Mouse (Mus musculus) CD4-positive, CD25-positive, alpha-beta regulatory T cell, adult 4 months (primary cell): ENCODE results near the gene Per2. TPM values are rescaled to one million over a fixed set of nuclear protein-coding genes. Genes with fewer than 3 reads are reported as not detected.

Experiments
- ATAC-seq: one replicate; pipeline ENCODE4 v1.8.0; 2017
- polyA plus RNA-seq, 2 experiments: library from polyadenylated mRNA; unstranded; fragments of 100-300 nt; shearing (Covaris generic); gene quantifications; one replicate each; pipeline ENCODE4 v1.2.1; 2017

The Per2 gene
- polyA plus RNA-seq, 2 experiments from 2014 or later = 1.9 to 2.1 TPM

DNA sequence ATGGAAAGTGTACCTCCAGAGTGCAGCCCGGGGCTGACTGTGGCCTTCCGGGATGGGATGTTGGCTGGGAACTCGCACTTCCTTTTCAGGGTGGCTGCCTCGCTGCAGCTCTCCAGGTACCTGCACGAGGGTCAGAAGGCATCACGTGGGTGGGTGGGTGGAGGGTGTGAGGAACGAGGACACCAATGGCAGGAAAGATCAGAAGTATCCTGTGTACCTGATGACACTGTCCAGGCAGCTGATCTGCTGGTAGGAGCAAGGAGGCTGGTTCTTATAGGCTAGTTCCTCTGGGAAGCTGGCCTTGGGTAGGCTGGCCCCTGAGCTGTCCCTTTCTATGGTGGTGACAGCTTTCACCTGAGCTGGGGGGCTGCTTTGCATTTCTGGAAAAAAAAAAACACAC, 28.4 kb downstream of the Per2 start:
- no peak for ATAC-seq

DNA sequence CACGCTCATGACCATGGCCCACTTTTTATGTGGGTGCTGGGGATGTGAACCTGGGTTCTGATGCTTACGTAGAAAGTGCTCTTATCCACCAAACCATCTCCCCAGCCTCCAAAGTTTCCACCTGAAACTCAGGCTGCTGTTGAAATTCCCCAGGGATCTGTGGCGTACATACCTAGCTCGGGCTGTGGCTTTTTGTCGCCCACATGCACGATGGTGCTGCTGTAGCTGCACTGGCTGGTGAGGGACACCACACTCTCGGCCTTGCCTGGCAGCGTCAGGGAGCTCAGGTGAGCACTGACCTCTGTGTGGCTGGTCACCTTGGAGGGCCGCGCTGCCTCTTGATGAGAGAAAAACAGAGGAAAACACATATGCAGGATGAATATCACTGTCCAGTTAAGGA, 29.9 kb downstream of the Per2 start:
- ATAC-seq = no peak

DNA sequence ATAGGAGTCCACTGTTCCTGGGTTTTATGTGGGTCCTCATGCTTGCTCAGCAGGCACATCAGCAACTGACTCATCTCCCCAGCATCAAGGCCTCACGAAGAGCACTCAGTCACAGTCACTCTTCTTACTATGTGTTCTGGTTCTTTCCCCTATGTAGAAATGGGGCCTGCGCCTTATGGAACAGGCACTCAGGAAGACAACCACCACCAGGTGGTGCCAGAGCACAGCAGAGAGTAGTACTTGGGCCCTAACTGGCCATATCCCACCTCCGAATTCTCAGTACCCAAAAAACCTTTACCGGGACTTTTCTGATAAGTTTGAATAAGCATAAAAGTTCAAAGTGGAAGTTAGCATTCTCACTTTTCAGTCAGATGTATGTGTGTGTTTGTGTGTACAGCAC, 30.5 kb downstream of the Per2 start:
- ATAC-seq = peak; percentile 84

DNA sequence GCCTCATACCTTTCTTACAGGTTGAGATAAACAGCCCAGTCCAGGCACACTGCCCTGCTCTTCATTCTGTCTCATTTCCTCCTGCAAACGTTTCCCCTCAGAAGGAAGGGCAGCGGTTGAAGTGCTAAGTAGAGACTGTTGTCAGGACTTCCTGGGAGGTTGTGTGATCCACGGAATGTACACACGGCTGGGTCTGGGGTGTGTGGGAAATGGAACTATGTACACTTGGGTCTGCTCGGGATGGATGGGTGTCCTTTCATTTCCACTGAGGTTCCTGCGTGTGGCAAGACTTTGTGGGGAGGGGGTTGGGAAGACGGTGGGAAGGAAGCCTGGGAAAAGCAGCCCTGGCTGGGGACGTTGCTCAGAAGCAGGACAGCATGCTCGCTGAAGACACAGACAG, 32.7 kb downstream of the Per2 start:
- no peak for ATAC-seq

DNA sequence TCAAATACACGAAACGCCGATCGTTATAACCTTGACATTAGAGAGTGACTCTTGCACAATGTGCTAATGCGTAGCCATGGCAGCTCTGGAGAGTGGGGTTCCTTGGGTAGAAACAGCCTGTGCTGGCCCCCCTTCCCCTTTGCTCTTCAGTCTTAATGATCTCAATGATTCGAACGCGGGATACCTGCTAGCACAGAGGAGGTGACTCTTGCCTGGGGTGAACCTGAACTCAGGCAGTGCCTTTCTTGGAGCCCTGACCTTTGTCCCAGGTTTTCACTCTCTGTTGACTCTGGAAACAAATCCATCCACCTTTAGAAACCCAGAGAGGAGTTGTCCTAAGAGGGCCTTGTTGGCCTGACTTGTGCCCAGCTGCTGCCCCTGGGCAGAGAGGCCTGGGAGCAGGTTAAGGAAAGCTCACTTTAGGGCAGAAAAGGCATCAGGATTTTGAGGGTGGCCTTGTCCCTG, 38.5 kb downstream of the Per2 start:
- ATAC-seq = no peak

DNA sequence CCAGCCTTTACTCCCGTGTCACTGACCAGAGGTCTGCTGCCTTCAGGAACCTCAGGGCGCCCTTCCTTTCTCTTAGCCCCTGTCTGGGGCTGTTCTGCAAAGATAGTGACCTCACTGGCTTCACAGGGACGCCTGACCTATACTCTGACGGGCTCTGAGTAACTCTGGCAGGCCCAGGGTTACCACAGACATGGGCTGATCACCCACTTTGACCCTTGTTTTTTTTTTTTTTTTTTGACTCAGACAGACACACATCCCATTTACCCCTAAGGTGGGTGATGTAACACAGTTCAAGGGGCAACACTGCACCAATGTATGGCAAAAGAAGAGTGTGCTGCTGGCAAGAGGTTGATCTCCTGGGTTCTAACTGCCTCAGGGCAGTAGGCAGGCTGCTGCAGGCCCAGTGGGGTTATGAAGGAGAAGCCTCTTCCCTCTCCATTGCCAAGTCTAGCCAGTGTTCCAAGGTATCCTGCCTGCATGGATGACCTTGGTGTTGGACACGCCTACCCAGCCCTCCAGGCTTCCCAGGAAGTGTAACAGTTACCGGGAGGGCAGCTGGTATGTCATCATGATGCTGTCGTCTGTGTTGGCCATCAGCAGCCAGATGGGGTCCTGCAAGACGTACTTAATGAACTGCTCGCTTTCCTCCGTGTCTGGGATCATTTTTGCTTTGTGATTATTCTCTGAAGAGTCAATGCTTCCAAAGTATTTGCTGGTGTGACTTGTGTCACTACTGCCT, 39.1 kb downstream of the Per2 start:
- no peak for ATAC-seq

DNA sequence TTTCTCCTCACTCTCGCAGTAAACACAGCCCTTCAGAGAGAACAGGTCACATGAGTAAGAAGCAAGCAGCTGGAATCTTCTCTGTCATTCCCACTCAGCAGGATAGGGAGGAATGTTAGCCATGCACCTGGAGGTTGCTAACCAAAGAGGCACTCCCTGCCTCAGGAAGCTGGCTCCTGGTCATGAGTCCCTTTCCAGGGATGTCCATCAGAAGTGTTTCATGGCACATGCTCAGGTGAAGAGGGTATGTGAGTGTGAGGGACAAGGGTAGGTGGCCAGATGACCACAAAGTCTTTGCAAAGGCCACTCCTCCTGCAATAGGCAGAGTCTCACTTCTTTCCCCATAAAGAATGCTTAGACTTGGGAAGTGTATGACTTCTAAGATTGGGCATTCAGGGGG, 41.1 kb downstream of the Per2 start:
- no peak for ATAC-seq

DNA sequence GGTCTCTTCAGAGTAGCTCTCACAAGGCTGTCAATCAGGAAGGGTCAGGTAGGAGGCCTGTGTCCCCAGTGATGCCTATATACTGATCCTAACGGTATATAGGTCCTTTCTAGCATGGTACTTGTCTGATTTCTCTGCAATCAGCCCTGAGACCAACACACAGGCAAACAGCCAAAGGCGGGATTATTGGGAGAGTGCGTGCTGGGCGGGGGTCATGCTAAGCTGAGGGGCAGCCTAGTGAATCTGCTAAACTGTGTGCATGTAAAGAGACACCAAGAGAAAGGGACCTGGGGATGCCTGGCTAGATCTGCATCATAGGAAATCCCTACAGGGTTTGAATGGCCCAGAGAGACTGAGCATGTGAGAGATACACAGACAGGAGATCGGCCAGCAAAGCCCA, 43.8 kb downstream of the Per2 start:
- no peak for ATAC-seq

DNA sequence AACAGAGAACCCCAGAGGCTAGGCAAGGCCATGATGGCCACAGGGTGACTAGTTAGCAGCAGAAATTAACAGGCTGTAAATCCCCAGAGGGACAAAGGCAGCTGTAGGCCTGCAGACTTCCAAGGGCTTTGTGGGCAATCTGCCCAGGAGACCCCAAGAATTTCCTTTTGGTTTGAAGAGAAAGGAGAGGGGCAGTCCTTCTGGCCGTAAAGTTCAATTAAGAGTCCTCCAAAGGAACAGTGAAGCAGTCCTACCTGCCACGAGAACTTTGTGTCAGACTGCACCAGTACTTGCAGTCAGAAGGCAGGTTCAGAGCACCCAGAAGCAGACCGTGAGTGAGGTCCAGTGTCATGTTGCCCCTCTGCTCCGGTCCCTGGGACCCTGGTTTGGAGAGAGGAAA, 44.2 kb downstream of the Per2 start:
- no peak for ATAC-seq

DNA sequence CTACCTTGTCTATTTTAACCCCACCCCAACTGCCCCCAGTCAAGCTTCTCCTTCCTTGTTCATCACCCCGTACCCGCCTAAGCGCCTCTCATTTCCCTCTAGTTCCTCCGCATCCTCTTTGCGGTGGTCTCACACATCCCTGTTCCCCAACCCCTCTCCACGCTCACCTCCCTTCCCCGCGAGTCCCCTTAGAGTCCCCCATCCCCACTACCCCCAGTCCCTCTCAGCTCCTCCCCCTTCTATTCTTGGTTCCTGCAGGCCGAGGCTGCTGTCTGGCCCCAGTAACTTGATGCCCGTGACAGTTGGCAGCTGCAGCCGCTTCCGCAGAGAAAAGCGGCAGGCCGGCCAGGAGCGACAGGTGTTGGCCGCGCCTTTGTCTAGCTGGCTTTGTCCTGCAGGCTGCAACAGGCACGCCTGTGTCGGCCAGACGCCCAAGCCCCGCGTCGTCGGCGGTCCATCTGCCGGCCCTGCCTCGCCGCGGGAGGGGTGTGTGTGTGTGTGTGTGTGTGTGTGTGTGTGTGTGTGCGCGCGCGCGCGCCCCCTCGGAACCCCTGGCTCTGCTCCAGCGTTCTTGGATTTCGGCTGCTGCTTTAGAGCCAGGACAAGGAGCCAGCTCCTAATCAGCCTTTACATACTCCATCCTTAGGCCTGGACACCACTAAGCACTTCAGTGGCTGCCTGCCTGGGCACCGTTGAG, 45.1 kb downstream of the Per2 start, which contains the start of gene Hes6:
Gene Hes6, minus strand, starts transcription at position 141 of the 697 bp plus-strand sequence.
- peak; percentile 18 for ATAC-seq

DNA sequence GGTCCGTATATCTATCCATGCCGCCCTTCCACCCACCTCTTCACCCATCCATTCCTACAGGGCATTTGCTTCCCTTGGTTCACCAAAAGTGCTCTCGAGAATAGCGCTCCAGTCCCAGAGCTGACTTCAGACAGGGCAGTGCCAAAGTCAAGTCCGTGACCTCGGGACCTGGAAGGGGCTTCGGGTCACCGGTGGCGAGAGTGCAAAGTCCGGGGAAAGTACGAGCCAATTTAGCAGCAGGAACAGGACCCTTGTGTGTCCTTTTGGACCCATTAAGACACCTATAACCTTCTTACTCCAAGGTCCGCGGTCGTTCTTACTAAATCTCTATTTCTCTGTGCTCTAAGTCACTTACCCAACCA, 45.6 kb downstream of the Per2 start:
- ATAC-seq = peak; percentile 31

DNA sequence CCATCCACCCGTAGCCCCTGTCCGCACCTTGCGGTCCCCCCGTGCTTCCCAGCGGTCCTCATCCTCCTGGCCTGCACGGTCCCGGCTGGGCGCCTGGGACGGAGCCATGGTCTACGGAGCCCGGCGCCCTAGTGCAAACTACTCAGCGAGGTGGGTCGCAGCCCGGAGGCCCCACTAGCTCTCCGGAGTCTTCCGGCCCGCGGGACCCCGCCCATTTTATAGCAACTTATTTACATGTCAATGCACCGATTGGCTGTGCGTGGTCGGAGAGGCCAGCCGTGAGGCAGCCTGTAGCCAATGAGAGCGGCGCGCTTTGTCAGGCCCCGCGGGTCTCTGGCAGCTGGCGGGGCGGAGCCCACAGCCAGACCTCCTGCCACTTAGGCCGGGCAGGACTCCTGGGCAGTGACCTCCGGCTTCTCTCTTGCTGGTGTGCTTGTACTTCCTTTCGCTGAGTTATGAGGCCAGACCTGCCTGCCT, 46.1 kb downstream of the Per2 start:
- peak; percentile 99 for ATAC-seq

DNA sequence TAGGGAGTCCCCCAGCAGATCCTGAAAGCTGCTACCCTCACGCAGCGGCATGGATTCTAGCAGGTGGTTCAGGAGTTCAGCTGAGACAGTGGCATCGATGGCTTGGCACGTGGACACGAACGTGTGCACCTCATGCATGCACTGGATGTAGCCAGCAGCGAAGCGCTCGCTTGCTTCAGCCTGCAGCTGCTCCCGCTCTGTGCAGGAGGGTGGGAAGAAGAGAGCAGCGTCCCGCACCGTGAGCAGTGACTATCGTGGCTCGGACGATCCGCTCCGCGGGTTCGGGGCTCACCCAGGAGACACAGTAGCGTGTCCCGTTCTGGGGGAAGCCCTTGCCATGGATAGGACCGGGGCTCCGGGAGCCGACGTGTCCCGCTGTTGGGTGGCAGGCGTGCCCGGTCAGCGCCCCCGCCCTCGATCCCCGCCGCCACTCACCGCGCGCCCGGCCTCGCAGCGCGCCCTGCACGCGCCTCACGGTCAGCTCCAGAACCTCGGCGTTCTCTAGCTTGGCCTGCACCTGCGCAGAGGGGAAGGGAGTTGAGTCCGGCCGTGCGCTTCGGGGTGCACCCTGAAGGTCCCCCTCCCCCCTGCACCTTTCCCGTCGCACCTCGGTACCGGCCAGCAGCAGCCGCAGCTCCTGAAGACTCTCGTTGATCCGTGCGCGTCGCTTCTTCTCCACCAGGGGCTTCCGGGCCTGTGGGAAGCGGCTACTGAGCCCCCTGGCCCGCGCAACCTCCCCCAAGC, 46.7 kb downstream of the Per2 start:
- ATAC-seq = peak; percentile 28

DNA sequence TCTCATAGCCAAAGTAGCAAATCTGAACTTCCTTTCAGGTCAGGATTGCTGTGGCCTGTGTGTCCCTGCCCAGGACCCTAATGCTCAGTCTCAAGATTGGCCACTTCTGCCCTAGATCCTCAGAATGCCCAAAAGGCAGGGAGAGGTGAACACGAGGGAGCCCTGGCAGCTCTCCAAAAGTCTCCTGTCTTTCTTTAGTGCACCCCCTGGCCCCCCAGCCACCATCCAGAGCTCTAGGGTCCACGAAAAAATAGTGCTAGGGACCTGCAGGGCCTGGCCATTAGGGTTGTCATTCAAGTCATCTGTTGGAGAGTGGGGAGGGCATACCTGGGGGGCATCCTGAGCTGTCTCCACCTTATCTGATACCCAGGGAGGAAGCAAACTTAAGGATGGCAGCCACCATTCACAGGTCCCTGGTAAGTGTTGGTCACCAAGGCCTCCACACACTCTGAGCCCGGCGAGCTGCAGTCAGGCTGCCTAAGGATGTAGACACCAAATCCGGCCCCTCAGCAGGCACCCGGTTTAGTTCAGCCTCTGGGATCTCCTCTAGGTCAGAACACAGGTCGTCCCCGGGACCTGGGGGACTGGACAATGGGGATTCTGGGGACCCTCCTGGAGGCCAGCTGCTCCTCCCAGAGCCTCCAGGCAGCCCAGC, 47.4 kb downstream of the Per2 start:
- no peak for ATAC-seq

DNA sequence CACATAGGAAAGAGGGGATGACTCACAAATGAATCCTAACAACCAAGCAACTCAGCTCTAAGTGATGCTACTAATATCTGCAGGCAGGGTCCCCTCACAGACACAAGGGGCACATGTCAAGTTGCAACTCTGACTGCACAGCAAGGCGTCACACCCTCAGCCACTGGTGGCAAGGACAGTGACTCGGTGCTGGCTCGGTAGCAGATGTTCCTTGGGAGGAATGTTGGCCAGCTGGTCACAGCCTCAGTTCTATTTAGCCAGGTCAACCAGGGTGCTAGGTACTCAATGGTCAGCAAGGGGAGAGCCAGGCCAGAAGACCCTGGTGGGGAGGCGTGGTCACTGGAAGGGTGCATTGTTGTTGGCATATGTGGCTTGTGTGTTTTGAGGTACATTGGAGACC, 51.3 kb downstream of the Per2 start:
- no peak for ATAC-seq

DNA sequence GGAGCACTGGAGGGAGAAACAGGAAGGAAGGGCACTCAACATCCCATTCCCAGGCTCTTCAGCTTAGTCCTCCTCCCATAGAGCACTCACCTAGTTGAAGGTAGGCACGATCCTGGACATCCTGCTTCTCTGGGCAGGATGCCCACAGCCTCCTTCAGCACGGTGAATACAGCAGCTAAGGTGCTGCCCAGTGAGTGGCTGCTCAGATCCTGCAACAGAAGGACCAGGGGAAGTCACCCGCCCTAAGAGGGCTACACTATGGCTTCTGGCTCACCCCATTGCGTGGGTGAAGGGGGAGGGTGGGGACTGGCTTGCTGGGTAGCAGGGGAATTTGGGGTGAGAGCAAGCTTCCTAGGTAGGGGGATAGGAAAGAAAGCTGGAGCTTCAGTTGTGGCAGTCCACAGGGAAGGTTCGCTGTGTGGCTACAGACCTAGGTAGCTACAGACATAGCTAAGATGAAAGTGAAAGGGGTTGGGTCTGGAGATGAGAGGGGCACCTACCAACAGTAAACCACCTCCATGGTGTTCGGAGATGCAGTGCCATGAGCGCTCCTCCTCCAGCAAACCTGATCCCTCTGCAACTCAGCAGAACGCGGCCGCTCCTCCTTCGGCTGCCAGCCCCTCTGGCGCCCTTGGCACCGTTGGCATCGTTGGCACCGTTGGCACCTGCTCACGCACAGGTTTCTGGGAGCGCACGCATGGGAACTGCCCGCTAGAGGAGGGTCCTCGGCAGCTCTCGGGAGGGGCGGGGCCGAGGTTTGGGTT, 53.5 kb downstream of the Per2 start:
- ATAC-seq = peak; percentile 64

DNA sequence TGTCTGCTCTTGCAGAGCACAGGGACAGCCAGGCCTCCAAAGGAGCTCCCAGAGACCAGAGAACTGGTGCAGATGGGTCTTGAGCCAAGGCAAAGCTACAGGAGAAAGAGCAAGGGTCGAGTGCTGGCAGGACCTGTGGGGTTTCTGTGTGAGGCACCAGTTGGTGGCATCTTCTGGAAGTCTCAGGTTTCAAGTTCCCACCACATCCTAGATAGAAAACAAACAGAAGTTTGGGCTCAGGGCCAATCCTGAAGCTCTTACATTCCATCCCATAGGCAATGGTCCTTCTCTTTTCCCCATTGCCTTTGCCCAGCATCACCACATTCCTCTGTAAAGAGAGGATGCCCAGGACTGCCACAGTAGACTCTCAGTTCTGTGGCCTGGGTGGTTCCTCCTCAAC, 54.1 kb downstream of the Per2 start:
- no peak for ATAC-seq

DNA sequence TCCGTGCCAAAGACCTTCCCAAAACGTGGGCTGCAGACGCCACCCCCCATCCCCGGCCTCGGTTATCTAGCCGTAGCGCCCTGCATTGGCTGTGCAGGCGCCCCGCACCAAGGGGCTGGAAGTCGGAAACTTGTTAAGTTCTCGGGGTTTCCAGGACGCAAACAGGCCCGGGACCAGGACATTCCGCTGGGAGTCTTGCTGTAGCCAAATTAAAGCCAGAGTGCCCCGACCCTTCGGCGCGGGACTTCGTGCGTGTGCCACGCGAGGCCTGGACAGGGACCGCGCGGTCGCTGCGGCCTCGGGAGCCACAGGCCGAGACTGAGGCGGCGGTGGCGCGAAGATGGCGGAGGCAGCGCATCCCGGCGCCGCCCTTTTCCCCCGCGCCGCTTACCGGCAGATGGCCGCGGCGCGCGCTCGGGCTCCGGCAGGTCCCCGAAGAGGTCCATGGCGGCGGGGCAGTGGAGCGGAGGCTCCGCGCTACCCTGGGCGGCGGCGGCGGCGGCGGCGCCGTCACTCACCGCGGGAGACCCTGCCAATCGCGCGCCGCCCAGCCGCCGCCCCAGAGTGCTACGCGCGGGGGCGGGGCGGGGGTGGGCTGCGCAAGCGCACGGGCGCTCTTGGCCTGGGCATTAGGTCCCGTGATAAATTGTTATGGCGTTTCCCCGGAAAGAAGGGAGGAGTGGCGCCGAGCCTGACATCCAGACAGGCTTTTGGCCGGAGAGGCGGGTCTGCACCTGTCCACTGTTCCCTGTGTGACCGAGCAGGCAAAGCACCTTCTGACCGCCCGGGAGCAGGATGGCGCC, 60.7 kb downstream of the Per2 start, which contains the start of gene Ilkap:
Gene Ilkap, minus strand, starts transcription at position 556 of the 803 bp plus-strand sequence.
- peak; percentile 89 for ATAC-seq

DNA sequence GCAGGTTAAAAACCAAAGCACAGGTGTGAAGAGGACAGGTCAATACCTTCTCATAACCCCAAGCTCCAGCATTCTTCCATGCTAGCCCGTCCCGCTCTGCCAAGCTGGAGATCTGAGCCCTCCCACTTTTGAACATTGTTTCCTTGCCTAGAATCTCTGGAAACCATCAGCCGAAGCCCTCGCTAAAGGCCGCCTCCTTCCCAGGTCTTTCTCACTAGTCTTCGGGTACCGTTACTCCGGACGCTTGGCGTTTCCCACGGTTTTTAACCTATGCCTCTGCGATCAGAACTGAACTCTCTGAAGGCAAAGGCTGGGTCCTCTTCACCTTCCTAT, 61.2 kb downstream of the Per2 start:
- ATAC-seq = no peak

DNA sequence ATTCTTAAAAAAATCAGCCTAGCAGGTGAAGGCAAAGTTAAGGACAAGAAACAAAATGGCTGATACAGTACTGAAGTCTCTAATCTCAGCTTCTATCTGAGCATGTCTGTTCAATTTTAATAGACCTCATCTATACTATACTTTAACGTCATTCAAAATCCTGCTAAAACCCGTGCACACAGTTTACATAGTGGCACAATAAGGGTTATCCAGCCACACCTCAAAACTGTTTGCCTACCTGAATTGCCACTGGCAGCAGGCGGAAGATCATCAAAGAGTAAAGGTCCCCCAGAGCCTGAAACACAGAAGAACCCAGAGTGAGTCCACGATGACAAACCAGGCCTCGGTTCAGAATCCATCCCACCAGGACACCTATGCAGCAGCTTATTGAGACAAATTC, 68.8 kb downstream of the Per2 start:
- ATAC-seq = no peak

DNA sequence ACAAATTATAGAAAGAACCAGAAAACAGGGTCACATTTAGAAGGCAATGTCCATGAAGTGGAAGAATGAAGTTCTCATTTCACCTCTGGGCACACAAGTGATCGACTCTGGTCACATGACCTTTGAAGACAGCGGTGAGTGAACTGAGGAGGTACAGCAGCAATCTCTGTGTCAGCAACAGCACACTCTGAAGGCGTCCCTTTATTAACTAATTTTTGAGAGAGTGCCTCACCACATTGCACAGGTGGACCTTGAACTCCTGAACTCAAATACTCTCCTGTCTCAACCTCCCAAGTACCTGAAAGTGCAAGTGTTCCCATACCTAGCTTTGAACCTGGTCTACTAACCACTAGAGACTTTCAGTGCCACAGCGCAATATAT, 78.0 kb downstream of the Per2 start:
- ATAC-seq = no peak
